Mouse (Mus musculus): ENCODE results near the gene Il2ra. TPM values are rescaled to one million over a fixed set of nuclear protein-coding genes. Genes with fewer than 3 reads are reported as not detected.
A peak's percentile ranks its signal among the peaks of the same experiment; 100 is the strongest.

The Il2ra gene
- total RNA-seq, 2 experiments from 2014 or later, result 0.77 TPM; not detected in 1

DNA sequence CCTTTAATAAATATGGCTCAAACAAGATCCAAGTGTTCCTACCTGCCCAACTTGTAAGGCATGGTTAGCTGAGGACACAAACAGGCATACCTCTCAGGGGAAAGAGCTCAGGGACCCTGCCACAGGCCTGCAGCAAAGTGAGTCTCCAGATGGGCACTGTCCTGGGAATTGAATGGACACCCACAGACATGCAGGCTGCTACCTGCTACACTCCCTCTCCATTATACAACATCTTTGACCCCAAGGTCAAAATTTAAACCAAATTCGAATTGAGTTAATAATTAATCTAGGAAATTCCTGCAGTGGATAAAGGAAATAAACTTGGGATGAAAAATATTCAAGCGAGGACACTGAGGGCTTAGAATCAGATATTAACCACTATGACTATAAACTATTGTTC lies 53.3 kb downstream of the Il2ra start:
- no peak for ATAC-seq (replicated peaks; ENCODE audit: low FRiP score, poor library complexity, severe bottlenecking)

DNA sequence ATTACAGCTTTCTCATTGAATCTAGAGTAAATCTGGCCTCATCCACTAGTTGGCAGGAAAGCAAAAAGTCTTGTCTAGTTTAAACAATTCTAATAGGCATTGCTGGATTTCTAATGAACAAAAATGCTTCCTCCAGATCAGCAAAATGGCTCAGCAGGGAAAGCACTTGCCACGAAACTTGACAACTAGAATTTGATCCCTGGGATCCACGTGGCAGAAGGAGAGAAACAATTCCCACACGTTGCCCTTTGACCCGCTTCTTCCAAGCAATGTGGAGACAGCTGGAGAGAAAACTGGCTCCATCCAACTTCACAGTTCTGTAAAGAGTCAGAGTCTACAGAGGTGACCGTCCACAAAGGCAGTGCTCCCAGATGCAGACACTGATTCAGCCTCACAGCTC lies 56.4 kb downstream of the Il2ra start:
- no peak for ATAC-seq (replicated peaks; ENCODE audit: low FRiP score, poor library complexity, severe bottlenecking)

DNA sequence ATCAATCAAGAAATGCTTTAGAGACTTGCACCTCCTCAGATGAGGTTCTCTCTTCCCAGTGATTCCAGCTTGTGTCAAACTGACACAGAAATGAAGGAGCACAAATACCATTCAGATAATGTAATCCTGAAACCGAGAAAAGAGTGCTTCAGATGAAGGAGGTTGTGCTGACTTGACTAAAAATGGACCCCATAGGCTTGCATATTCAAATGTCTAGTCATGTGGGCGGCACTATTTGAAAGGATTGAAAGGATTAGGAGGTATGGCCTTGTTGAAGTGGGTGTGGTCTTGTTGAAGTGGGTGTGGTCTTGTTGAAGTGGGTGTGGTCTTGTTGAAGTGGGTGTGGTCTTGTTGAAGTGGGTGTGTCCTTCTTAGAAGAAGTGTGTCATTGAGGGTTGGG lies 57.3 kb downstream of the Il2ra start:
- ATAC-seq (replicated peaks; ENCODE audit: low FRiP score, poor library complexity, severe bottlenecking), result no peak

DNA sequence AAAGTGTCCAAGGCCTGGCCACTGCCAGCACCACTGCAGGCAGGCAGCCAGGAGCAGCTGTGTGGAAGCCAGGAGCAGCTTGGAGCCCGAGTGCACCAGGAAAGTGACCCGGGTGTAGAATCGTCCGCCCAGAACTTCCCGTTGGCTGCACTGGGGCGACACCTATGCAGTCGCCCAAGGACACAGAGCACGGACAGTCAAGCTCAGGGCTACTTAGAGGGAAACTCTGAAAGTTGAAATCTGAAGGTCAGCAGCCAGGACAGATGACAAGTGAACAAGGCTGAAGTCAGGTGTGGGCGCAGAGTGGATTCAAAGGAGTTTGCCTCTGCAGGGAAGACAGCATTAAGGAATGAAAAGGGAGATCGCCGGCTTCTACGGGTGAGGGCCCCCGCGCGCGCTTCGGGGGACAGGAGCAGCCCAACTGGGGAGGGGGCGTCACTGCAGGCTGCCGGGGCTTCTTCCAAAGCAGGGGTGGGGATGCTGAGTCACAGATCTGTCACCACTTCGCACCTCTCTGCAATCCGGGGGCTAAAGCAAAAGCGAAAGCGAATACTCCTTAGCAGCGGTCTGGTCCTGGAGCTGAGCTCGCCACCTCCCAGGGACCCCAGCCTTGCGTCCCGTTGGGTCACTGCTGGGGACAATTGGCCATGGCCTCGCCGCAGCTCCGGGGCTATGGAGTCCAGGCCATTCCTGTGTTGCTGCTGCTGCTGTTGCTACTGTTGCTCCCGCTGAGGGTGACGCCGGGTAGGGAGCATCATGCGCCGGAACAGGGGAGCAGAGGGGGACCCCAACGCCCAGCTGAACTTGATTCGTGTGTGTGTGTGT lies 62.8 kb downstream of the Il2ra start, which contains the start of gene Il15ra:
TSS of gene Il15ra (plus strand) at position 90 of the 825 bp plus-strand sequence.
- peak; percentile 55 for ATAC-seq (replicated peaks; ENCODE audit: low FRiP score, poor library complexity, severe bottlenecking)

DNA sequence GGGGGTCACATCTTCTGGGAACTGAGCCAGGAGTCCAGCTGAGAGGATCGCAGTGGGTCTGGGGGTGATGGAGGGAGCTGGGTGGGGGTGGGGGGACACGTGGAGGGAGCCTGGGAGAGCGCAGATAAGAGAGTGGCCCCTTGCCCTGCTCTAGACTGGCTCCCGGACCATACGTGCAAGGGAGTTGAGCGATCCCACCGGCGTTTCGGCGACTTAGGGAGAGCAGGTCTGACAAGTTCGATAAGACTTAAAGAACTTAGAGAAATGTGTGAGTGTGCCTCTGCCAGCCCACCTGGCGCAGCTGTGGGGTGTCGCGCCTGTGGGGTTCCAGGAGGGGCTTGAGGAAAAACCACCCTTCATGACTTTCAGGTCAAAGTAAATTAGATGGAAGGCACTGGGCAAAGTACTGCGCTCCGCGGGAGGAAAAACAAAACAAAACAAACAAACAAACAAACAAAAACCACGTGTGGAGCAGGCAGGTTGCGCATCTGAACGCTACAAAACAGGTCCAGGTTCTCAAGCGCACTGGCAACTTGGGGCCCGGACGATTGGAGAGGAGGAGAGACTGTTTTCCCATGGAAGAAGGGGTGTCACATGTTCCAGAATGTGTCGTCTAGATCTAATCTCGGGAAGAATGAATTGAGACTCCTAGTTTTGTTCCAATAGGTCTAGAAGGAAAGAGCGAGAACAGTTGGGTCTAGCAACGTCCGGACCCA lies 63.6 kb downstream of the Il2ra start:
- ATAC-seq (replicated peaks; ENCODE audit: low FRiP score, poor library complexity, severe bottlenecking), result no peak

DNA sequence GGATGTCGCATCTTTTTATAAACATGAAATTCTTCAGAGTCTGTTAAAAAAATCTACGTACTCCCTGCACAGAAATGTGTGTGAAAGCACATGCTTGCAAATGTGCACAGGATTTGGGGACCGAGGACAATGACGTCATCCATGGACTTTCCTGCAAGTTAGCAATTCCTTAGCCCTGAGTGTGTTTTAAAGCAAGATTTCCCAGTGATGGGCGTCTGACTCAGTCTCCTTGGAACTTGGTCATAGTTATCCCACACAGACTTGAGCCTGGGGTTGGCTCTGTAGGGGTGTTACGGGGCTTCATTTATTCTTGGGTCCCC lies 64.1 kb downstream of the Il2ra start:
- no peak for ATAC-seq (replicated peaks; ENCODE audit: low FRiP score, poor library complexity, severe bottlenecking)

DNA sequence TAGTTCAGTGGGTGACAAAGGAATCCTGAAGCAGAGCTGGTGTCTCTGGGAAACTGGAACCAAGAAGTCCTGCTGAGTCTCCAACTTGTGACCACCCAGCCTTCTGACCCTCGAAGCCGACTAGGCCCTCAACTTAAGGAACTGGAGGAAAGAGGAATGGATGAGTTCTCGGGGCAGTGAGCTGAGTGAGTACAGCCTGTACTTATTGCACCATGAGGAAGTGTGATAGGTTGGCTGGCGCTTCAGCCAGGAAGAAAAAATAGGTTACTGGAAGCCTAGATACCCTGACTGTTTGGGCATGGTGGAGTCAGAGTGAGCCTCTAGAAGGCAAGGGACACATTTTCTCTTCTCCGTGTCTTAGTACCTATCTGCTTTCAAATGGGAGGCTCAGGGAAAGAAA lies 65.9 kb downstream of the Il2ra start:
- no peak for ATAC-seq (replicated peaks; ENCODE audit: low FRiP score, poor library complexity, severe bottlenecking)

DNA sequence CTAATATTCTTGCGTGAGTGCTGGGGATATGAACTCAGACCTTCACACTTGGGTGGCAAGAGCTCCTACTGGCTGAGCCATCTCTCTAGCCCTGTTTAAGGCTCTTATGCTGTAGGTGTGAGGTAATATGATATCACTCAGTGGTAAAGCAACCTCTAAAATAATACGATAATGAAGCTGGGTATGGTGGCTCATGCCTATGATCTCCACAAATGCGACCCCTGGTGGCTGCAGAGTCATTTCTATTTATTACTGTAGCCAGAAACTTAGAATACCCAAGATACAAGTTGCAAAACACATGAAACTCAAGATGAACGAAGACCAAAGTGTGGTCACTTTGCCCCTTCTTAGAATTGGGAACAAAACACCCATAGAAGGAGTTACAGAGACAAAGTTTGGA lies 67.5 kb downstream of the Il2ra start:
- ATAC-seq (replicated peaks; ENCODE audit: low FRiP score, poor library complexity, severe bottlenecking), result peak; percentile 41; the same call in 1 of the 2 replicates

DNA sequence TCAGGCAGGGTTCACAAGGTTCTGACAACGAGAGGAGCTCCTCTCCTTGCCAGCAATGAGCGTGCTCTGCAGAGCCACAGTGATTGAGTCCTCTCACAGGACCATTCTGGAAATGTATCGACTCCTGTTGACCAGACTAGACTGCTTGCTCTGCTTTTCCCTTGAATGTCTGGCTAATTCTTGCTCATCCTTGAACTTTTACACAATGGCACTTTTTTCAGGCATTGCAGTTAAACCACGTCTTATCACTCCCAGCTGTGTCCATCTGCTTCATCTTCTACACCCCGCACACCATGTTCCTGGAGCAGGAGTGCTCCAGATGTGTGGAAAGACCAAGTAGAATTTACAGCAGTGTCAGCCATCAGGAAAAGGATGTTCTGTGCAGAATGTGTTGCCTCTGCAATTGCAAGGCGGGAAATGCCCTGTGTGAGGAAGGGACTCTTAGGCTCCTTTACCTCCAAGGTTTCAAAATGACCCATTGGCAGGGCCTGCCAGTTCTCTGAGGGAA lies 69.9 kb downstream of the Il2ra start:
- ATAC-seq (replicated peaks; ENCODE audit: low FRiP score, poor library complexity, severe bottlenecking), result no peak

DNA sequence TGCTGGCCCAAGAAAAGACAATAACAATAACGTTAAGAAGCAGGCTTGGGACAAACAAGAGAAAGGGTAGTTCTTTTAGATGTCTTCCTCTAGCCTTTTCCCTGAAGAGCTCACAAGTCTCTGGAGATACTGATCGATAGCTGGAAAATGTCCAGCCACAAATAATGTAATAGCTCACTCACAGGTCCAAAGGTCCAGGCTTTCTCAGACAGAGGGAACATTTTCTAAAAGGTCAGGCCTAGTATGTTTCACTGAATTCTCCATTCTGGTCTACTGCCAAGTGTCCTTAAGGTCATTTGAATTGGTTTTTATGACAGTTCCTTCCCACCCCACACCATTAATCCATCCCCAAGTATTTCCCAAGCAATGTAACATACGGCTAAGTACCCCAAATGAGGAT lies 70.4 kb downstream of the Il2ra start:
- ATAC-seq (replicated peaks; ENCODE audit: low FRiP score, poor library complexity, severe bottlenecking), result no peak

DNA sequence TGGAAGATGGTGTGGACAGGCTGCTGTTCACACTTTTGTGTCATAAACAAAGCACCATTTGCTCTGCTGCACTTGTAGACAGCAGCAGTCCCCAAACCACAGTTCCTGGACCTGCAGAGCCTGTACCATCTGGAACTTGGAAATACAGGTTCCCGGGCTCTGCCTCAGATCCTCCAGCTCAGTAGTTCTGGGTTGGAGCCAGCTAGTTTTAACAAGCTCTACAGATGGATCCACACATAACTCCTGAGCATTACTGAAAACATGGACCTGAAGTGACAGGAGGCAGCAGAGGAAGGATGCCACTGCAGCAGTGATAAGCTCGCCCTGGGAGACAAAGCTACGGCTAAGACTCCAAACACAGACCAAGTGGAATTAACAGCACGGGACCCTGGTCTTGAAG lies 71.9 kb downstream of the Il2ra start:
- no peak for ATAC-seq (replicated peaks; ENCODE audit: low FRiP score, poor library complexity, severe bottlenecking)

DNA sequence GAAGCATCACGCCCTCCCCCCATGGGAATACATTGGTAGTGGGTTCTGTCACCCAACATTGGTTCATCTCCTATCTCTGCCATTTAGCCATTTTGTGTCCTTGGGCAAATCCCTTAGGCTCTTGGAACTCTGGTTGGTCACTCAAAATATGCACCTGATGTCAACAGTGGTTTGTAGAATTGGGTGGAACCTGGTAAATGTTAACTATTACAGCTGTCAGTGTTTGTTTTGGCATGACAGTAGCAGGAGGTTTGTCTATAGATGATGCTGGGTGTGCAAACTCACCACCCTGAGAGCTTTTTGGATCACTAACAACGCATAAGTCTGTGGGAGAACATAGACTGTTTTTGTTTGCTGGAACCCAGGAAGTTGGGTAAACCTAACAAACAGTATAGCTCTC lies 76.0 kb downstream of the Il2ra start:
- ATAC-seq (replicated peaks; ENCODE audit: low FRiP score, poor library complexity, severe bottlenecking), result no peak

DNA sequence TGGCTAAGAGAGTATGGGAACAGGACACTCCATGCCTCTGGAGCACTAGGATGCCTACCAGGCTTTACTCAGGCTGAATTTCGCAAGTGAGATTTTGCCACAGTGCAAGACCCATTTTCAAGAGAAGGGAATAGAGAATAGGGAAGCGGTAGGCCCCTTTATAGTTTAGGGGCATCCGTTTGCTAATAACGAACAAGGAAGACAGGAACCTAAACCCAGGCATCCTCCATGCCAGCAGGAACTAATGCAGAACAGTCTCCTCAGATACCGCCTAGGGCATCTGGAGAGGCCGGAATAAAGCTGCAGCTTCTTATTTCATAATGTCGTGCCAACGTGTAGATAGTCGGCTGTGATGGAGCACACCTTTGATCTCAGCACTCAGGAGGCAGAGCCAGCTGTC lies 80.0 kb downstream of the Il2ra start:
- ATAC-seq (replicated peaks; ENCODE audit: low FRiP score, poor library complexity, severe bottlenecking), result no peak

DNA sequence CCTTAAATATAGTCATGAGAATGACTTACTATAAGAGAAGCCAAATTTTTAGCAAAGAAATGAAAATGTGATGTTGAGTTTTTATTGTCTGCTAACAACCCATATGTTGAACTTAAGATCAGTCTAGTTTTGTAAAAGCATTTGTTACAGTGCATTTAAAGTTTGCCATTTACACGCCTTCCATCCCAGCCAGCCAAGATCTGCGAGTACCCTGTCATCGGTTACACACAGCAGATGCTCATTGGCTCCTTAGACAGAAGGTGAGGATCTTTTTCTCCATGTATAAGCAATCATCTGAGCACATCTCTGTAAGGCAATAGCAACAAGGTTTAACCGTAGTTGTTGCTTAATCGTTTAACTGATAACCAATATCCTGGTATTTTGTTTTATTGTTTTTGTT lies 85.0 kb downstream of the Il2ra start:
- ATAC-seq (replicated peaks; ENCODE audit: low FRiP score, poor library complexity, severe bottlenecking), result no peak

DNA sequence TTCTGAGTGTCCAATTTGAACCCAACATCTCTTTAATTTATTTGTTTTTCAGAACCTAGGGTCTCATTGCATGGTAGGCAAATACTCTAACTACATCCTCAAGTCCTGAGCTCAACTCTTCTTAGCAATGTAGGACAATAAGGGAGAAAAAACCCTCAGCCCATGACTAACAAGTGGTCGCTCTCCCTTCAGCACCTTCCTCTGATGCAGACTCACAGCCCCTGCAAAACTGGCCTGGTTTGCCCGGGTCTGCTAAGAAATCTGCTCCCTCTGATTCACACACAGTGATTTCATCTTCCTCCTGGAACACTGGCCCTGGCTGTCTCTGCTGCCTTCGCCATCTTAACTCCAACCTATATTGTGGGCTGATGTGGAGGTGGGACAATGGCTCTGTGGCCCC lies 86.5 kb downstream of the Il2ra start:
- no peak for ATAC-seq (replicated peaks; ENCODE audit: low FRiP score, poor library complexity, severe bottlenecking)

DNA sequence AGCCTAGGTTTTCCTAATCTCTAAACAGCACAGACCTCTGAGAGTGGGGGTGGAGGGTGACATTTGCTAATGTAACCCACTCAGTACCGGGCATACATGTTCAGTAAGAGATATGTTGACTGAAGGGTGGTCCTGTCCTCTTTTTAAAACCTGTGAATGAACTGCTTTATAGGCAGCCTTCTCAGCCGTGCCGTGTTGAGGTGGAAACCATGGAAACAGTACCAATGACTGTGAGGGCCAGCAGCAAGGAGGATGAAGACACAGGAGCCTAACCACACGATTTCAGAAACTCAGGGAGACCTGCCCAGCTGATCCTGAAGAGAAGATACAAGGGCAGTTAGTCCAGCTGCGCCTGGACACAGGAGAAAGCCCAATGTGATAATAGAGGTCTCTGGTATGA lies 90.4 kb downstream of the Il2ra start:
- no peak for ATAC-seq (replicated peaks; ENCODE audit: low FRiP score, poor library complexity, severe bottlenecking)

DNA sequence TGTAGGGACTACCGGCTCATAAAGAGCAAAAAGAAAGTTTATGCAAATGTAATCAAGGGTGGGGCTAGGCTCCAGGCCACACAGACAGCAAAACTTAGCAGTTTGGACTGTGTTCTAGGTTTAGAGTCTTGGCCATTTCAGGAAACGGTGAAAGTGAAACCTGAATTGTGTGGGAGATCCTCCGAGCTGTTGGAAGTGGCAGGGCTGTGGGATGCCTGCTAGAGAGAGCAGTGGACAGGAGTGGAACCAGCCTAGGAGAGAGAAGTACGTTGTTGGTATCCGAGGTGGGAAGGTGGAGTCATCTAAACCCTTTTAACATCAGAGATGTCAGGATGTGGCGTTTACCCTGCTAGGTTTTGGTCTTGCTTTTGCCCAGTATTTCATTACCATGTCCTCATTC lies 93.2 kb downstream of the Il2ra start:
- no peak for ATAC-seq (replicated peaks; ENCODE audit: low FRiP score, poor library complexity, severe bottlenecking)

DNA sequence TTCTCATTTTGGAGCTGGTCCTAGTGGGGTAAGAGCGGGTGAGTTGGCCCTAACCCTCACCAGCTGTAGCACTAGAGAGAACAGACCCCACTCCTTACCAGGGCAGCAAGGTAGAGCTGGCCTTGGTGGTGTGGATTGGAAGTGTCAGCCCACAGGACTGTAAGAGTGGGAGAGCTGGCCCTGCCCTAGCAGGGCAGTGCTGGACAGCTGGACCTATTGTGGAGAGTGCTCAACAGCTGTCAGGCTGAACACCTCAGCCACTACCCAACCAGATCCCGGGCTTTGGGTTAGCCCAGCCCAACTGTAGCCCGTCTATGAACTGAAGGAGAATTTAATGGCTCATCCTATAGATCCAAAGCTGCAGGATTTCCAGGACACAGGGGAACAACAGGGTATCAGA lies 96.2 kb downstream of the Il2ra start:
- ATAC-seq (replicated peaks; ENCODE audit: low FRiP score, poor library complexity, severe bottlenecking), result no peak

DNA sequence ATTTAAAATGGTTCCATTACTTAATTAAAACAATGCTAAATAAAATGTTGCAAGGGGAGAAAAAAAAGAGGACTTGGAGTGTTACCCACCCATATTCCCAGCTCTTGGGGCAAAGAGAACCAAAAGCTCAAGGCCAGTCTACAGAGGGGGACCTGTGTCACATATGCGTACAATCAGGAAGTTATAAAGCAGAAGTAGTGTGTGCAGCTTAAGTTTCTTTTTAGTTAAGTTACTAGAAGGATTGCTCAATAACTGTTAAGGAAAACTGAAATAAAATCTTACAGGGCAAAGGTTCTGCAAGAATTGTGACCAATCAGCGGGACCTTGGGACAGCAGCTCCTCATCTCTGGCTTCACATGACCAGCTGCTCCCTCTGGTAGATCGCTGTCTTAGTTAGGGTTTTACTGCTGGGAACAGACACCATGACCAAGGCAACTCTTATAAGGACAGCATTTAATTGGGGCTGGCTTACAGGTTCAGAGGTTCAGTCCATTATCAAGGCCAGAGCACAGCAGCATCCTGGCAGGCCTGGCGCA lies 97.0 kb downstream of the Il2ra start:
- no peak for ATAC-seq (replicated peaks; ENCODE audit: low FRiP score, poor library complexity, severe bottlenecking)

Data from erythroblast, adult 5-6 weeks (primary cell).